Mouse (Mus musculus): ENCODE data around the gene Bmpr1b. TPM values are rescaled to one million over a fixed set of nuclear protein-coding genes. Genes with fewer than 3 reads are reported as not detected.

The Bmpr1b gene
- polyA plus RNA-seq, 1 experiment from 2014 or later, result 4.5 TPM

- H3K4me2 ChIP-seq (ENCODE audit: low read length), result no peak overlapping the region
- H3K27me3 ChIP-seq (replicated peaks; ENCODE audit: control insufficient read depth, insufficient read depth, low read length), result no peaks in the 10 kb centered on the region
- H3K27ac ChIP-seq (ENCODE audit: low read depth, low read length), result no peak overlapping the region
- H3K36me3 ChIP-seq (ENCODE audit: control insufficient read depth, insufficient read depth, low read length), result no peaks in the 10 kb centered on the region
- no peak overlapping the region for H3K9ac ChIP-seq (ENCODE audit: low read depth, low read length)
- no peaks in the 10 kb centered on the region for H3K9me3 ChIP-seq (ENCODE audit: control insufficient read depth, low read length)
- H3K4me3 ChIP-seq (ENCODE audit: low read length), result no peak overlapping the region
- ATAC-seq, result peak; percentile 96
- WGBS, result 16% methylated on average over 12 of the region's 12 CpGs
- no peaks in the 10 kb centered on the region for H3K4me1 ChIP-seq (ENCODE audit: control insufficient read depth, insufficient read depth, low read depth, low read length)
These were observed 105.5 kb downstream of the Bmpr1b start for GRCm38 (mm10) chr3:142063536-142064226.

- H3K9ac ChIP-seq (ENCODE audit: low read depth, low read length), result no peak overlapping the region
- H3K27me3 ChIP-seq (replicated peaks; ENCODE audit: control insufficient read depth, insufficient read depth, low read length), result no peaks in the 10 kb centered on the region
- no peaks in the 10 kb centered on the region for H3K9me3 ChIP-seq (ENCODE audit: control insufficient read depth, low read length)
- no peak overlapping the region for H3K4me2 ChIP-seq (ENCODE audit: low read length)
- no peaks in the 10 kb centered on the region for H3K36me3 ChIP-seq (ENCODE audit: control insufficient read depth, insufficient read depth, low read length)
- no peak overlapping the region for H3K4me3 ChIP-seq (ENCODE audit: low read length)
- WGBS, result 86% methylated on average over 5 of the region's 5 CpGs
- no peak overlapping the region for H3K27ac ChIP-seq (ENCODE audit: low read depth, low read length)
- no peak for ATAC-seq
- no peaks in the 10 kb centered on the region for H3K4me1 ChIP-seq (ENCODE audit: control insufficient read depth, insufficient read depth, low read depth, low read length)
These were observed 108.0 kb downstream of the Bmpr1b start for GRCm38 (mm10) chr3:142061267-142061666.

- no peaks in the 10 kb centered on the region for H3K36me3 ChIP-seq (ENCODE audit: control insufficient read depth, insufficient read depth, low read length)
- no peaks in the 10 kb centered on the region for H3K27me3 ChIP-seq (replicated peaks; ENCODE audit: control insufficient read depth, insufficient read depth, low read length)
- H3K27ac ChIP-seq (ENCODE audit: low read depth, low read length), result no peak overlapping the region
- 48% methylated on average over 3 of the region's 3 CpGs for WGBS
- H3K4me3 ChIP-seq (ENCODE audit: low read length), result no peak overlapping the region
- no peak overlapping the region for H3K4me2 ChIP-seq (ENCODE audit: low read length)
- no peaks in the 10 kb centered on the region for H3K9me3 ChIP-seq (ENCODE audit: control insufficient read depth, low read length)
- ATAC-seq, result no peak
- H3K9ac ChIP-seq (ENCODE audit: low read depth, low read length), result no peak overlapping the region
- H3K4me1 ChIP-seq (ENCODE audit: control insufficient read depth, insufficient read depth, low read depth, low read length), result no peaks in the 10 kb centered on the region
These were observed 109.3 kb downstream of the Bmpr1b start for GRCm38 (mm10) chr3:142059890-142060289.

- no peaks in the 10 kb centered on the region for H3K9me3 ChIP-seq (ENCODE audit: control insufficient read depth, low read length)
- 90% methylated on average over 2 of the region's 2 CpGs for WGBS
- no peak overlapping the region for H3K27ac ChIP-seq (ENCODE audit: low read depth, low read length)
- no peak overlapping the region for H3K4me2 ChIP-seq (ENCODE audit: low read length)
- no peak for ATAC-seq
- no peak overlapping the region for H3K4me3 ChIP-seq (ENCODE audit: low read length)
- no peaks in the 10 kb centered on the region for H3K36me3 ChIP-seq (ENCODE audit: control insufficient read depth, insufficient read depth, low read length)
- no peaks in the 10 kb centered on the region for H3K27me3 ChIP-seq (replicated peaks; ENCODE audit: control insufficient read depth, insufficient read depth, low read length)
- H3K4me1 ChIP-seq (ENCODE audit: control insufficient read depth, insufficient read depth, low read depth, low read length), result no peaks in the 10 kb centered on the region
- H3K9ac ChIP-seq (ENCODE audit: low read depth, low read length), result no peak overlapping the region
These were observed 118.5 kb downstream of the Bmpr1b start for GRCm38 (mm10) chr3:142050681-142051080.

- no peak overlapping the region for H3K4me2 ChIP-seq (ENCODE audit: low read length)
- ATAC-seq, result no peak
- no peaks in the 10 kb centered on the region for H3K9me3 ChIP-seq (ENCODE audit: control insufficient read depth, low read length)
- no peak overlapping the region for H3K9ac ChIP-seq (ENCODE audit: low read depth, low read length)
- 75% methylated on average over 3 of the region's 3 CpGs for WGBS
- no peaks in the 10 kb centered on the region for H3K4me1 ChIP-seq (ENCODE audit: control insufficient read depth, insufficient read depth, low read depth, low read length)
- no peak overlapping the region for H3K27ac ChIP-seq (ENCODE audit: low read depth, low read length)
- no peaks in the 10 kb centered on the region for H3K36me3 ChIP-seq (ENCODE audit: control insufficient read depth, insufficient read depth, low read length)
- H3K4me3 ChIP-seq (ENCODE audit: low read length), result no peak overlapping the region
- H3K27me3 ChIP-seq (replicated peaks; ENCODE audit: control insufficient read depth, insufficient read depth, low read length), result no peaks in the 10 kb centered on the region
These were observed 119.6 kb downstream of the Bmpr1b start for GRCm38 (mm10) chr3:142049610-142050009.

GRCm38 (mm10) chr3:142049093-142049492, 120.1 kb downstream of the Bmpr1b start:
- WGBS, result 93% methylated on average over 5 of the region's 5 CpGs
- ATAC-seq, result no peak
- H3K36me3 ChIP-seq (ENCODE audit: control insufficient read depth, insufficient read depth, low read length), result no peaks in the 10 kb centered on the region
- H3K4me1 ChIP-seq (ENCODE audit: control insufficient read depth, insufficient read depth, low read depth, low read length), result no peaks in the 10 kb centered on the region
- no peaks in the 10 kb centered on the region for H3K27me3 ChIP-seq (replicated peaks; ENCODE audit: control insufficient read depth, insufficient read depth, low read length)
- H3K4me2 ChIP-seq (ENCODE audit: low read length), result no peak overlapping the region
- no peak overlapping the region for H3K9ac ChIP-seq (ENCODE audit: low read depth, low read length)
- no peaks in the 10 kb centered on the region for H3K9me3 ChIP-seq (ENCODE audit: control insufficient read depth, low read length)
- H3K27ac ChIP-seq (ENCODE audit: low read depth, low read length), result no peak overlapping the region
- no peak overlapping the region for H3K4me3 ChIP-seq (ENCODE audit: low read length)

GRCm38 (mm10) chr3:142048493-142048892, 120.7 kb downstream of the Bmpr1b start:
- Histone ChIP-seq H3K27me3 (replicated peaks; ENCODE audit: control insufficient read depth, insufficient read depth, low read length) (no peaks in the 10 kb centered on the region), H3K4me3 (ENCODE audit: low read length) (no peak overlapping the region), H3K4me2 (ENCODE audit: low read length) (no peak overlapping the region), H3K4me1 (ENCODE audit: control insufficient read depth, insufficient read depth, low read depth, low read length) (no peaks in the 10 kb centered on the region), H3K9ac (ENCODE audit: low read depth, low read length) (no peak overlapping the region), H3K36me3 (ENCODE audit: control insufficient read depth, insufficient read depth, low read length) (no peaks in the 10 kb centered on the region), H3K9me3 (ENCODE audit: control insufficient read depth, low read length) (no peaks in the 10 kb centered on the region), H3K27ac (ENCODE audit: low read depth, low read length) (no peak overlapping the region)
- no peak for ATAC-seq
- WGBS, result 69% methylated on average over 6 of the region's 6 CpGs

- ATAC-seq, result no peak
- no peak overlapping the region for H3K4me3 ChIP-seq (ENCODE audit: low read length)
- H3K27me3 ChIP-seq (replicated peaks; ENCODE audit: control insufficient read depth, insufficient read depth, low read length), result no peaks in the 10 kb centered on the region
- no peak overlapping the region for H3K9ac ChIP-seq (ENCODE audit: low read depth, low read length)
- WGBS, result 49% methylated on average over 2 of the region's 2 CpGs
- H3K9me3 ChIP-seq (ENCODE audit: control insufficient read depth, low read length), result no peaks in the 10 kb centered on the region
- H3K27ac ChIP-seq (ENCODE audit: low read depth, low read length), result no peak overlapping the region
- H3K4me1 ChIP-seq (ENCODE audit: control insufficient read depth, insufficient read depth, low read depth, low read length), result no peaks in the 10 kb centered on the region
- H3K36me3 ChIP-seq (ENCODE audit: control insufficient read depth, insufficient read depth, low read length), result no peaks in the 10 kb centered on the region
- H3K4me2 ChIP-seq (ENCODE audit: low read length), result no peak overlapping the region
These were observed 125.8 kb downstream of the Bmpr1b start for GRCm38 (mm10) chr3:142043463-142043862.

GRCm38 (mm10) chr3:142043006-142043405, 126.2 kb downstream of the Bmpr1b start:
- H3K27ac ChIP-seq (ENCODE audit: low read depth, low read length), result no peak overlapping the region
- ATAC-seq, result no peak
- no peaks in the 10 kb centered on the region for H3K4me1 ChIP-seq (ENCODE audit: control insufficient read depth, insufficient read depth, low read depth, low read length)
- H3K4me3 ChIP-seq (ENCODE audit: low read length), result no peak overlapping the region
- WGBS, result 80% methylated on average over 5 of the region's 5 CpGs
- H3K36me3 ChIP-seq (ENCODE audit: control insufficient read depth, insufficient read depth, low read length), result no peaks in the 10 kb centered on the region
- no peaks in the 10 kb centered on the region for H3K27me3 ChIP-seq (replicated peaks; ENCODE audit: control insufficient read depth, insufficient read depth, low read length)
- H3K9me3 ChIP-seq (ENCODE audit: control insufficient read depth, low read length), result no peaks in the 10 kb centered on the region
- no peak overlapping the region for H3K9ac ChIP-seq (ENCODE audit: low read depth, low read length)
- H3K4me2 ChIP-seq (ENCODE audit: low read length), result no peak overlapping the region

Measured in hindbrain, embryonic 16.5 days (tissue).